8 mouse cellular contexts compared by ENCODE assay signal in genomic region chr14:69555110-69555831, GRCm38 (mm10). TPM values are rescaled to one million over a fixed set of nuclear protein-coding genes. Genes with fewer than 3 reads are reported as not detected.
A peak's percentile ranks its signal among the peaks of the same experiment; 100 is the strongest.
DNase-seq lines count a peak whose midpoint lies in the region; ATAC-seq and TF ChIP-seq lines count a peak whose summit lies in the region.
"Not testable (repeated sequence)": the region's sequence is repeated elsewhere in the genome, so short reads cannot be mapped to it uniquely, and the experiment has no call there.

Gene Entpd4b, plus strand, starts transcription at chr14:69555424.

- H3K27ac ChIP-seq in CH12.LX (ENCODE audit: insufficient read depth, low read depth); cortical plate, adult 2 months (ENCODE audit: insufficient read depth, low read length); heart, embryonic 15.5 days; intestine, embryonic 15.5 days; neural tube, embryonic 12.5 days: not testable (repeated sequence)

- TF ChIP-seq RAD21 in CH12.LX (IDR thresholded peaks at IDR 0.05; ENCODE audit: low read depth, low read length), result not testable (repeated sequence)

- H3K4me3 ChIP-seq in CH12.LX (replicated peaks in 1 of 3; ENCODE audit: low read depth in 2 of 3, low read length in 2 of 3, poor library complexity in 1 of 3); cortical plate, adult 2 months (ENCODE audit: insufficient read depth, low read length); heart, embryonic 15.5 days; intestine, embryonic 15.5 days (replicated peaks); lung, adult 2 months (replicated peaks; ENCODE audit: extremely low read depth, low read depth, low read length); neural tube, embryonic 12.5 days: not testable (repeated sequence)

- H3K27me3 ChIP-seq in CH12.LX (replicated peaks); heart, embryonic 15.5 days; intestine, embryonic 15.5 days (replicated peaks); neural tube, embryonic 12.5 days (replicated peaks): not testable (repeated sequence)

- not testable (repeated sequence) for DNase-seq in CH12.LX (ENCODE audit: extremely low read depth); gastrocnemius, adult 18-20 months (ENCODE audit: low spot score); left cerebral cortex, adult 8-10 months (ENCODE audit: low spot score in 2 of 2); lung, adult 2 months

- dilution Hi-C loops in CH12.LX (cut with MboI; ENCODE audit: extremely low pct_ligation_motif_present, extremely low pct_unique_long_range_greater_than_20kb, low sequenced_read_pairs), result not testable (repeated sequence)

- TF ChIP-seq EP300 in CH12.LX (IDR thresholded peaks at IDR 0.05; ENCODE audit: low read length), result not testable (repeated sequence)

- H3K9ac ChIP-seq in CH12.LX (ENCODE audit: insufficient read depth, low read depth); heart, embryonic 15.5 days; intestine, embryonic 15.5 days; neural tube, embryonic 12.5 days: not testable (repeated sequence)

- WGBS in heart, embryonic 15.5 days, result no CpG with 5 or more reads among the region's 68 CpGs
- no CpG with 5 or more reads among the region's 68 CpGs for WGBS in intestine, embryonic 15.5 days
- WGBS in lung, adult 2 months, result no CpG with 5 or more reads among the region's 68 CpGs
- no CpG with 5 or more reads among the region's 68 CpGs for WGBS in neural tube, embryonic 12.5 days

- TF ChIP-seq CTCF in CH12.LX (conservative IDR thresholded peaks at IDR 0.05 in 1 of 2, IDR thresholded peaks at IDR 0.05 in 1 of 2; ENCODE audit: low read depth in 2 of 2, low read length in 2 of 2); cortical plate, adult 2 months (IDR thresholded peaks at IDR 0.05; ENCODE audit: extremely low read depth, insufficient read depth, low read length); lung, adult 2 months (IDR thresholded peaks at IDR 0.05; ENCODE audit: insufficient read depth, low read length): not testable (repeated sequence)

- H3K36me3 ChIP-seq in CH12.LX (replicated peaks in 1 of 2; ENCODE audit: control insufficient read depth in 1 of 2, insufficient read depth in 1 of 2, low read length in 1 of 2); heart, embryonic 15.5 days; intestine, embryonic 15.5 days; neural tube, embryonic 12.5 days: not testable (repeated sequence)

- in situ Hi-C loops in CH12.LX (cut with MboI; ENCODE audit: low pct_ligation_motif_present, low pct_unique_long_range_greater_than_20kb, low sequenced_read_pairs), result not testable (repeated sequence)

- peak; percentile 91 for ATAC-seq in heart, embryonic 15.5 days (replicated peaks; ENCODE audit: insufficient number of reproducible peaks, insufficient read depth, low FRiP score, low read depth)
- peak; percentile 97 for ATAC-seq in intestine, embryonic 15.5 days
- peak; percentile 93 for ATAC-seq in neural tube, embryonic 12.5 days (ENCODE audit: low FRiP score, low read depth)

- H3K9me3 ChIP-seq in CH12.LX (replicated peaks; ENCODE audit: low read length); heart, embryonic 15.5 days (replicated peaks); intestine, embryonic 15.5 days; neural tube, embryonic 12.5 days: not testable (repeated sequence)

- not testable (repeated sequence) for H3K4me1 ChIP-seq in CH12.LX (ENCODE audit: control insufficient read depth in 1 of 2, insufficient read depth in 2 of 2); cortical plate, adult 2 months (ENCODE audit: control insufficient read depth, insufficient read depth, low read length); heart, embryonic 15.5 days (replicated peaks); intestine, embryonic 15.5 days (replicated peaks); lung, adult 2 months (ENCODE audit: control insufficient read depth, insufficient read depth, low read length); neural tube, embryonic 12.5 days

- TF ChIP-seq POLR2A in CH12.LX (IDR thresholded peaks at IDR 0.05; ENCODE audit: low read depth, low read length); cortical plate, adult 2 months (IDR thresholded peaks at IDR 0.05; ENCODE audit: extremely low read depth, insufficient read depth, low read length); lung, adult 2 months (IDR thresholded peaks at IDR 0.05; ENCODE audit: borderline replicate concordance, extremely low read depth, low read depth, low read length): not testable (repeated sequence)

- not testable (repeated sequence) for H3K79me2 ChIP-seq in CH12.LX (replicated peaks; ENCODE audit: control insufficient read depth, extremely low read depth, insufficient read depth, poor library complexity, severe bottlenecking)

- not testable (repeated sequence) for H3K4me2 ChIP-seq in CH12.LX (ENCODE audit: insufficient read depth, low read depth, poor library complexity, severe bottlenecking); heart, embryonic 15.5 days; intestine, embryonic 15.5 days (replicated peaks); neural tube, embryonic 12.5 days (replicated peaks)

RNA-seq across cellular contexts. Expression of gene Entpd4b, which starts in this region (rescaled TPM):
- total RNA-seq in CH12.LX (2012; rRNA removed) (10.7 and 11.5 TPM in 2 replicates), CH12.LX (2014; rRNA removed) (11.9 and 13.2 TPM in 2 replicates)
- polyA plus RNA-seq in CH12.LX (2012; ENCODE audit: insufficient read length, low read depth), result 13.2 and 14.2 TPM in 2 replicates
- polyA plus RNA-seq in cortical plate, adult 2 months (2012; rRNA removed), result 22.4 TPM in 2 replicates
- 10 to 100 TPM; 43.6 to 52.0 TPM for total RNA-seq in gastrocnemius, adult 18-20 months (2021)
- polyA plus RNA-seq in heart, embryonic 15.5 days (2015; fragmentation: Nextera tagmentation; extraction: Ambion mirVana), result 15.5 and 19.1 TPM in 2 replicates
- polyA plus RNA-seq in intestine, embryonic 15.5 days (2015; fragmentation: Nextera tagmentation; extraction: Ambion mirVana), result 15.5 and 17.0 TPM in 2 replicates
- total RNA-seq in left cerebral cortex, adult 8-10 months (2022), result 10 to 100 TPM; 37.9 to 45.0 (median 43.1) TPM
- polyA plus RNA-seq in lung, adult 2 months (2012; rRNA removed), result 15.2 and 26.2 TPM in 2 replicates
- 12.6 and 13.1 TPM in 2 replicates for polyA plus RNA-seq in neural tube, embryonic 12.5 days (2016; fragmentation: Nextera tagmentation; extraction: Ambion mirVana)
